Mouse (Mus musculus) liver, embryonic 14.5 days (tissue): ENCODE measurements around the gene Endou. TPM values are rescaled to one million over a fixed set of nuclear protein-coding genes. Genes with fewer than 3 reads are reported as not detected.

Source experiments
- ATAC-seq: fragments of 200-750 bp; cut with Nextera tagmentation; 2 replicates; pipeline ENCODE4 v1.8.0; 2017; ENCODE audit warnings: moderate number of reproducible peaks, mild to moderate bottlenecking, moderate library complexity; ENCODE audit not compliant: insufficient read depth
- DNase-seq, 3 experiments: peaks; one replicate each; pipeline ENCODE4 v3.0.0-alpha.2; 2012 to 2013; ENCODE audit warnings: low read depth in 3 of 3, low spot score in 3 of 3
- H3K27ac ChIP-seq: fragments of 300-500 bp; sonication (generic); 2 replicates; pipeline ENCODE4 v1.5.1; 2014; ENCODE audit warnings: moderate library complexity, mild to moderate bottlenecking, control low read depth, inconsistent platforms
- H3K27me3 ChIP-seq: fragments of 300-500 bp; sonication (generic); 2 replicates; pipeline ENCODE4 v1.6.1; 2014; ENCODE audit warnings: mild to moderate bottlenecking, low read length, moderate library complexity; ENCODE audit not compliant: control insufficient read depth, insufficient read depth
- H3K36me3 ChIP-seq: fragments of 300-500 bp; sonication (generic); replicated peaks from 2 replicates; pipeline ENCODE4 v1.6.1; 2014; ENCODE audit warnings: low read depth; ENCODE audit not compliant: control insufficient read depth, insufficient read depth
- H3K4me1 ChIP-seq, 2 experiments: fragments of 200-500 bp in 1 of 2; fragments of 300-500 bp in 1 of 2; sonication (generic) in 1 of 2; replicated peaks; 2 replicates each; pipeline ENCODE4 v1.6.1; 2012 to 2014; ENCODE audit warnings: antibody characterized with exemption in 1 of 2, inconsistent platforms in 1 of 2, low read length in 1 of 2; ENCODE audit not compliant: control insufficient read depth in 2 of 2, insufficient read depth in 2 of 2
- H3K4me2 ChIP-seq: fragments of 300-500 bp; sonication (generic); 2 replicates; pipeline ENCODE4 v1.6.1; 2014; ENCODE audit warnings: low read depth, mild to moderate bottlenecking, control low read depth, moderate library complexity
- H3K4me3 ChIP-seq, 2 experiments: fragments of 200-500 bp in 1 of 2; fragments of 300-500 bp in 1 of 2; sonication (generic) in 1 of 2; 2 replicates each; pipeline ENCODE4 v1.5.1; 2012 to 2014; ENCODE audit warnings: low read depth in 2 of 2, low read length in 2 of 2, mild to moderate bottlenecking in 2 of 2, control low read depth in 1 of 2, inconsistent platforms in 1 of 2, moderate library complexity in 1 of 2; ENCODE audit not compliant: insufficient read depth in 1 of 2
- H3K9ac ChIP-seq: fragments of 300-500 bp; sonication (generic); replicated peaks from 2 replicates; pipeline ENCODE4 v1.6.1; 2014; ENCODE audit warnings: mild to moderate bottlenecking, control low read depth, moderate library complexity
- H3K9me3 ChIP-seq: fragments of 300-500 bp; sonication (generic); 2 replicates; pipeline ENCODE4 v1.6.1; 2016; ENCODE audit warnings: low read length, mixed read lengths; ENCODE audit not compliant: control insufficient read depth
- CTCF ChIP-seq: IDR thresholded peaks from 2 replicates; pipeline ENCODE4 v1.5.1; 2016; ENCODE audit warnings: antibody characterized with exemption, low read depth, control low read depth
- EP300 ChIP-seq: IDR thresholded peaks from 2 replicates; pipeline ENCODE4 v1.6.1; 2016; ENCODE audit warnings: antibody characterized with exemption, low read depth
- WGBS: fragments of 180-500 bp; shearing (Covaris S2); extraction: QIAGEN DNeasy Blood & Tissue Kit; methylation state at CpG from one replicate; pipeline ENCODE4 v1.1.7; 2014; ENCODE audit not compliant: insufficient replicate concordance; 5-methylcytosine and 5-hydroxymethylcytosine counted together
- polyA plus RNA-seq, 2 experiments: library from polyadenylated mRNA; depleted of rRNA in 1 of 2; stranded (reverse) in 1 of 2; unstranded in 1 of 2; fragments of >200 nt; fragmentation: Nextera tagmentation in 1 of 2; extraction: Ambion mirVana in 1 of 2; gene quantifications; 2 replicates each; pipeline versions ENCODE4 v1.2.1 to v1.2.3; 2012 to 2014

Endou gene
- polyA plus RNA-seq, 2 experiments = 0.01 TPM; not detected in 1

DNA sequence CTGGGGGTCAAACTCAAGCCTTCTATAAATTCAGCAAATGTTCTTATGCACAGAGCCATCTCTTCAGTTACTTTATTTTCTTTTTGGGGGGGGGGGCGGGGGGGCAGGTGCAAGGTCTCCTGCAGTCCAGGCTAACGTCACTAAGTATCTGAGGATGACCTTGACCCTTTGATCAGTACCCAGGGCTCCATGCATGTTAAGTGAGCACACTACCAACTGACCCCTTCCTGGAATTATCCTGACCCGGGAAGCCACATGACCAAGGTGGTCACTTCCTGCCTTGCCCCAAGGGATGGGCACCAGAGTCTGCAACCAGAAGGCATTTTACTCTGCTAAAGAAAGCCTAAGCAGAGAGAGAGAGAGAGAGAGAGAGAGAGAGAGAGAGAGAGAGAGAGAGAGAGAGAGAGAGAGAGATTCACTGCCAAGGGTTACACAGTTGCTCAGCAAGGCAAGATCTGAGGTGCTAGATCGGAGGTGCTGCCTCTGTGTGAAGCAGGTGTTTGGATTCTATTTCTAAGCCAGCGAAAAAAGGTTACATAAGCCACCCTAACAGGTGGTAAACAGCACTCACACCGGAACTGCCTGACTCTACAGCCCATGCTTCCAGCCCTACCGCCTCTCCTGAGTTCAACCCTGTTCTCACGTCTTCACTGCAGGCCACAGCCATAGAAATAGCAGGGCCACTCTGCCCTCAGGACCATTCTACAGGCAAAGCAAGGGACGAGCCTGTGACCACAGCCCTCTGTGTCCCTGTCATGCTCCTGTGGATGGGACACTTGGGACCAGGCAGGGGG, 32.3 kb upstream of the Endou start:
- ATAC-seq = no peak

DNA sequence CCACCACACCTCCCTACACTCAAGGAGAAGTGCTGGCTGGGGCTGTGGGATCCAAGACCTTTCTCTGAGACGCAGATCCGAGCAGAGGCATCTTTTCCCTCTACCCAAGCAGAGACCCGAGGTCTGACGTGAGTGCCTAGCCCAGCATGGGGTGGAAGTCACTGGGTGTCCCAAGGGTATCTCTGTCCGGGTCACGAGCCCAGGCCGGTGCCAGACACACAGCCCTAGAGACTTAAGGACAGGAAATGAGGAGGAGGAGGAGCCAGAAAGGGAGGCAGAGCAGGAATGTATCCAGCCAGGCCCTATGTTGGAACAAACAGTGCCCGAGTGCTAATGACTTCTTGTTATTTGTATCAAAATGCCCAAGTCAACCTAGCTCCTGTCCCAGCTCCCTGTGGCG, 31.6 kb upstream of the Endou start:
- DNase-seq (no peak), ATAC-seq (no peak)
- 58% methylated on average over 9 of the region's 9 CpGs for WGBS

More for the DNA sequence above, 32.3 kb upstream of the Endou start:
- 52% methylated on average over 9 of the region's 9 CpGs for WGBS
- Histone ChIP-seq H3K4me2 (no peak overlapping the region), H3K4me3 (no peak overlapping the region), H3K9ac (no peak overlapping the region), H3K27me3 (peaks cover 28% of the 10 kb centered on the region), H3K4me1 (no peaks in the 10 kb centered on the region), H3K9me3 (no peaks in the 10 kb centered on the region), H3K27ac (no peak overlapping the region), H3K36me3 (no peaks in the 10 kb centered on the region)
- no peak for DNase-seq
- TF ChIP-seq EP300 (no peak), CTCF (no peak)

DNA sequence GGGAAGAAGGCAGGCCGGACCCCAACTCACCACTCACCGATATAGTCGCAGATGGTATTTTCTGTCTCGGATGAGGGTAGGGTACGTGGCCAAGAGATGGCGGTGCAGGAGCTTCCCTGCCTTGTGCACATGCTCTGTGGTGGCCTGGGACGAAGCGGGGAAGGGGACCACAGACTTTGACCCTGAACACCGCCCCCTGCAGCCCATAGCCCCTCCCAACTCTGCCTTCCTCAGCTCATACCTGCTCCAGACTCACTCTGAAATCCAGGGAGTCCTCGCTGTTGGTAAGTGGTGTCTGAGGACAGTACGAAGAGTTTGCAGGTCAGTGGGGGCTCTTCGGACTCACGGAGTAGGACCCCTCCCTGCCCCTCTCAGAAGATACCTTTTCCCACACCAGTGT, 30.3 kb upstream of the Endou start:
- ATAC-seq = no peak
- no peak for DNase-seq
- H3K9ac ChIP-seq = no peak overlapping the region
- no peaks in the 10 kb centered on the region for H3K4me1 ChIP-seq
- no peak overlapping the region for H3K4me3 ChIP-seq
- H3K9me3 ChIP-seq = no peaks in the 10 kb centered on the region
- H3K4me2 ChIP-seq = no peak overlapping the region; the same call in 1 of the 2 replicates
- TF ChIP-seq CTCF = 0 out of 2 replicates have a peak, but pooled peaks have one; percentile 5
- TF ChIP-seq EP300 = no peak
- 65% methylated on average over 13 of the region's 13 CpGs for WGBS
- peaks cover 8% of the 10 kb centered on the region for H3K27me3 ChIP-seq
- no peaks in the 10 kb centered on the region for H3K36me3 ChIP-seq
- no peak overlapping the region for H3K27ac ChIP-seq

More for the DNA sequence above, 31.6 kb upstream of the Endou start:
- Histone ChIP-seq H3K9ac (no peak overlapping the region), H3K9me3 (no peaks in the 10 kb centered on the region), H3K4me2 (no peak overlapping the region), H3K36me3 (no peaks in the 10 kb centered on the region), H3K4me3 (no peak overlapping the region), H3K27ac (no peak overlapping the region), H3K4me1 (no peaks in the 10 kb centered on the region), H3K27me3 (peaks cover 21% of the 10 kb centered on the region)
- no peak for TF ChIP-seq CTCF
- TF ChIP-seq EP300 = no peak

DNA sequence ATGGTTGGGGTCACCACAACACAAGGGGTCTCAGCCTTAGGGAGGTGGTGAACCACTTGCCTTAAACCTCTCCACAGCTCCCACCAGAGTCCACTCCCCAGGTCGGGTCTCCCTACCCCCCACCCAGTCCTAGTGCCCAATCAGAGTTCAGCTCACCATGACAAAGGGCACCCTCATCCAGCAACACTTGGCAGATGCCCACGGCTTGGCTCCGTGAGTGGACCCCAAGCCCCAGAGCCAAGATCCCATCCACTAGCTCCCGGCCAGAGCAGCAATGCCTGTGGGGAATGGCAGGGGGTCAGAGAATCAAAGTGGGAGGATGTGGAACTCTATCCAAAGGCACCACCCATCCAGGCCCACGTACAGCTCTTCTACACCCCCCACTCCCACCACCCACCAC, 29.8 kb upstream of the Endou start:
- Histone ChIP-seq H3K27ac (no peak overlapping the region), H3K4me1 (no peaks in the 10 kb centered on the region), H3K9me3 (no peaks in the 10 kb centered on the region), H3K36me3 (no peaks in the 10 kb centered on the region), H3K4me3 (no peak overlapping the region), H3K9ac (no peak overlapping the region), H3K27me3 (peaks cover 4% of the 10 kb centered on the region; the same call in 1 of the 2 replicates), H3K4me2 (no peak overlapping the region; the same call in 1 of the 2 replicates)
- DNase-seq = no peak
- no peak for ATAC-seq
- WGBS = 64% methylated on average over 5 of the region's 5 CpGs
- TF ChIP-seq EP300 (no peak), CTCF (no peak)

DNA sequence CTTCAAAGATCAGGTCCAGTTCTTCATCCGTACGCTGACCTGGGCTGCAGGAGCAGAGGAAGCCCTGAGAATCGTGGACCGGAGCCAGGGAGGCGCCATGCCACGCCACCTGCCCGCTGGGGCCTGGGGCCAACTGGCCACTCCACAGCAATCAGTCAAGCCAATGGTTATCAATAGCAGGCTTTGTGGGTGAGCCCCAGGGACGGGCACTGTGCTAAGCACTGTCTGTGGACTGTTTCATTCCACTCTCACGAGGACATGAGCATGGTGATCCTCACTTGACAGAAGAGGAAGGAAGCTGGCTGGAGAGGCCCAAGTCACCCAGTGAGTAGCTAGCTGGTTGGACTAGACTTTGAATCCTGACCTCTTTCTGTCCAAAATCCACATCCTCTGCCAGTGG, 28.9 kb upstream of the Endou start:
- TF ChIP-seq CTCF = no peak
- TF ChIP-seq EP300 = no peak
- H3K4me1 ChIP-seq = no peaks in the 10 kb centered on the region
- no peak overlapping the region for H3K27ac ChIP-seq
- H3K4me2 ChIP-seq = no peak overlapping the region
- H3K27me3 ChIP-seq = no peaks in the 10 kb centered on the region; the same call in 1 of the 2 replicates
- ATAC-seq (no peak), DNase-seq (no peak)
- no peaks in the 10 kb centered on the region for H3K9me3 ChIP-seq
- H3K4me3 ChIP-seq = no peak overlapping the region
- H3K36me3 ChIP-seq = no peaks in the 10 kb centered on the region
- 55% methylated on average over 9 of the region's 9 CpGs for WGBS
- H3K9ac ChIP-seq = no peak overlapping the region
